Mouse (Mus musculus): ENCODE data around the gene Comt. TPM values are rescaled to one million over a fixed set of nuclear protein-coding genes. Genes with fewer than 3 reads are reported as not detected.

Gene Comt
- 213 TPM for polyA plus RNA-seq (2014; fragmentation: Illumina TruSeq; extraction: RNeasy Lipid Tissue Mini Kit (QIAGEN cat#74804); ENCODE audit: low read depth, low replicate concordance)

GRCm38 (mm10) chr16:18426802-18427280 is at the start of gene Comt:
Comt (minus strand) TSS chr16:18426852.

GRCm38 (mm10) chr16:18426215-18426791 is 349 bp downstream of the Comt start, which contains the start of gene Txnrd2:
Txnrd2 (plus strand) TSS chr16:18426384.

Other genes with a start within 250 kb of the Comt start
- not detected for gene Ccdc188, start 209.0 kb downstream of the Comt start, polyA plus RNA-seq (2014; fragmentation: Illumina TruSeq; extraction: RNeasy Lipid Tissue Mini Kit (QIAGEN cat#74804); ENCODE audit: low read depth, low replicate concordance)
- 23.9 TPM for gene Zdhhc8, start 191.7 kb downstream of the Comt start, polyA plus RNA-seq (2014; fragmentation: Illumina TruSeq; extraction: RNeasy Lipid Tissue Mini Kit (QIAGEN cat#74804); ENCODE audit: low read depth, low replicate concordance)
- 36.1 TPM for gene Trmt2a, start 178.2 kb downstream of the Comt start, polyA plus RNA-seq (2014; fragmentation: Illumina TruSeq; extraction: RNeasy Lipid Tissue Mini Kit (QIAGEN cat#74804); ENCODE audit: low read depth, low replicate concordance)
- gene Ranbp1, start 178.1 kb downstream of the Comt start, polyA plus RNA-seq (2014; fragmentation: Illumina TruSeq; extraction: RNeasy Lipid Tissue Mini Kit (QIAGEN cat#74804); ENCODE audit: low read depth, low replicate concordance): 48.5 TPM
- not detected for gene Gm49776, start 168.5 kb downstream of the Comt start, polyA plus RNA-seq (2014; fragmentation: Illumina TruSeq; extraction: RNeasy Lipid Tissue Mini Kit (QIAGEN cat#74804); ENCODE audit: low read depth, low replicate concordance)
- 8.7 TPM for gene Dgcr8, start 137.6 kb downstream of the Comt start, polyA plus RNA-seq (2014; fragmentation: Illumina TruSeq; extraction: RNeasy Lipid Tissue Mini Kit (QIAGEN cat#74804); ENCODE audit: low read depth, low replicate concordance)
- 260 TPM for gene Tango2, start 78.7 kb downstream of the Comt start, polyA plus RNA-seq (2014; fragmentation: Illumina TruSeq; extraction: RNeasy Lipid Tissue Mini Kit (QIAGEN cat#74804); ENCODE audit: low read depth, low replicate concordance)
- 15.8 TPM for gene Arvcf, start 78.7 kb downstream of the Comt start, polyA plus RNA-seq (2014; fragmentation: Illumina TruSeq; extraction: RNeasy Lipid Tissue Mini Kit (QIAGEN cat#74804); ENCODE audit: low read depth, low replicate concordance)
- gene Txnrd2, start 468 bp downstream of the Comt start, polyA plus RNA-seq (2014; fragmentation: Illumina TruSeq; extraction: RNeasy Lipid Tissue Mini Kit (QIAGEN cat#74804); ENCODE audit: low read depth, low replicate concordance): 45.8 TPM
- 4.4 TPM for gene Gnb1l, start 71.9 kb upstream of the Comt start, polyA plus RNA-seq (2014; fragmentation: Illumina TruSeq; extraction: RNeasy Lipid Tissue Mini Kit (QIAGEN cat#74804); ENCODE audit: low read depth, low replicate concordance)
- 1.8 TPM for gene Rtl10, start 72.0 kb upstream of the Comt start, polyA plus RNA-seq (2014; fragmentation: Illumina TruSeq; extraction: RNeasy Lipid Tissue Mini Kit (QIAGEN cat#74804); ENCODE audit: low read depth, low replicate concordance)
- 0.71 TPM for gene Tbx1, start 163.8 kb upstream of the Comt start, polyA plus RNA-seq (2014; fragmentation: Illumina TruSeq; extraction: RNeasy Lipid Tissue Mini Kit (QIAGEN cat#74804); ENCODE audit: low read depth, low replicate concordance)
- not detected for gene Gp1bb, start 195.6 kb upstream of the Comt start, polyA plus RNA-seq (2014; fragmentation: Illumina TruSeq; extraction: RNeasy Lipid Tissue Mini Kit (QIAGEN cat#74804); ENCODE audit: low read depth, low replicate concordance)
- gene Gm49601, start 199.6 kb upstream of the Comt start, polyA plus RNA-seq (2014; fragmentation: Illumina TruSeq; extraction: RNeasy Lipid Tissue Mini Kit (QIAGEN cat#74804); ENCODE audit: low read depth, low replicate concordance): 2.8 TPM
- 5.7 TPM for gene Sept5, start 203.1 kb upstream of the Comt start, polyA plus RNA-seq (2014; fragmentation: Illumina TruSeq; extraction: RNeasy Lipid Tissue Mini Kit (QIAGEN cat#74804); ENCODE audit: low read depth, low replicate concordance)

Data from heart, adult 10 weeks (tissue).